Mouse (Mus musculus) spleen, adult 2 months (tissue): ENCODE results near the gene Spata31d1a. TPM values are rescaled to one million over a fixed set of nuclear protein-coding genes. Genes with fewer than 3 reads are reported as not detected.

Experiments used
- DNase-seq, 2 experiments: peaks; one replicate each; pipeline versions ENCODE4 v3.0.0 to v3.0.0-alpha.2; 2012 to 2021; ENCODE audit warnings: low spot score in 2 of 2, low read depth in 1 of 2
- H3K27ac ChIP-seq: fragments of 200-500 bp; 2 replicates; pipeline ENCODE4 v1.5.1; 2012; ENCODE audit warnings: low read length, inconsistent platforms; ENCODE audit not compliant: insufficient read depth
- H3K27me3 ChIP-seq: fragments of 200-500 bp; 2 replicates; pipeline ENCODE4 v1.6.1; 2012; ENCODE audit warnings: mild to moderate bottlenecking, moderate library complexity, low read length, inconsistent platforms; ENCODE audit not compliant: control insufficient read depth, insufficient read depth
- H3K36me3 ChIP-seq: fragments of 200-500 bp; 2 replicates; pipeline ENCODE4 v1.6.1; 2012; ENCODE audit warnings: mild to moderate bottlenecking, low read length, inconsistent platforms; ENCODE audit not compliant: control insufficient read depth, insufficient read depth
- H3K4me1 ChIP-seq: fragments of 200-500 bp; 2 replicates; pipeline ENCODE4 v1.6.1; 2011; ENCODE audit warnings: inconsistent platforms; ENCODE audit not compliant: control insufficient read depth, insufficient read depth, insufficient read length
- H3K4me3 ChIP-seq: fragments of 200-500 bp; 2 replicates; pipeline ENCODE4 v1.5.1; 2011; ENCODE audit warnings: mild to moderate bottlenecking, inconsistent platforms; ENCODE audit not compliant: insufficient read depth, insufficient read length; ENCODE audit errors: extremely low read depth
- CTCF ChIP-seq: fragments of 200-500 bp; IDR thresholded peaks from 2 replicates; pipeline ENCODE4 v1.5.1; 2011; ENCODE audit warnings: mild to moderate bottlenecking, inconsistent platforms; ENCODE audit not compliant: insufficient read depth, insufficient read length, insufficient replicate concordance; ENCODE audit errors: extremely low read depth
- POLR2A ChIP-seq: fragments of 200-500 bp; IDR thresholded peaks from 2 replicates; pipeline ENCODE4 v1.6.1; 2011; ENCODE audit warnings: low read depth, low read length, inconsistent platforms
- WGBS: fragments of 180-500 bp; shearing (Covaris S2); methylation state at CpG from one replicate; pipeline ENCODE4 v1.1.7; 2018; 5-methylcytosine and 5-hydroxymethylcytosine counted together
- polyA plus RNA-seq: library from polyadenylated mRNA; depleted of rRNA; stranded (reverse); fragments of >200 nt; gene quantifications from 2 replicates; pipeline ENCODE4 v1.2.3, GENCODE M21; 2012; rRNA removed

Gene Spata31d1a
- polyA plus RNA-seq, 1 experiment: not detected

DNA sequence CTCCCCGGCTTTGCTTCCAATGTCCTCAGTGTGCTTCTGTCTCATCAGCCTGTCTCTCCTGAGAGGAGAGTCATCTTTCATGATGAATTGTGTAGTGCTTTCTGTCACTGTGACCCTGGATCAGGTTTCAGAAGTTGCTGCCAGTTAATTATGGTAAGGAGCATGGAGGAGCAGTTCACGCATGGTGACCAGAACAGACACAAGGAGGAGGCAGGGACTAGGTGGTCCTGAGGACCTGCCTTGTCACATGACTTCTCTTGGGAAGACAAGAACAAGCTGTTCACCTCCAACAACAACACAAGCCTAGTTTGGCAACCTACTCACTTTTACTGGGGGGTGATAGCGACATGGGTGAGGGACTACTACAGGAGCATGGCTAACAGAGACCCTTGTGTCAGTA is 57.0 kb downstream of the Spata31d1a start:
- TF ChIP-seq CTCF (no peak), POLR2A (no peak)
- Histone ChIP-seq H3K27ac (no peak overlapping the region), H3K27me3 (no peaks in the 10 kb centered on the region), H3K4me1 (peaks cover 16% of the 10 kb centered on the region), H3K36me3 (peaks cover 2% of the 10 kb centered on the region; the same call in 1 of the 2 replicates), H3K4me3 (no peak overlapping the region)
- no peak for DNase-seq
- WGBS: 93% methylated on average over 3 of the region's 3 CpGs

- no peak for TF ChIP-seq CTCF
- TF ChIP-seq POLR2A: no peak
- WGBS: 91% methylated on average over 5 of the region's 5 CpGs
Measured at GRCm38 (mm10) chr13:59652651-59653050, 57.5 kb downstream of the Spata31d1a start.

More at GRCm38 (mm10) chr13:59652651-59653050, 57.5 kb downstream of the Spata31d1a start:
- Histone ChIP-seq H3K27ac (no peak overlapping the region), H3K4me3 (no peak overlapping the region), H3K27me3 (no peaks in the 10 kb centered on the region), H3K4me1 (peaks cover 16% of the 10 kb centered on the region), H3K36me3 (peaks cover 2% of the 10 kb centered on the region; the same call in 1 of the 2 replicates)
- DNase-seq: no peak

Other genes with a start within 250 kb of the Spata31d1a start
- 5.1 and 5.4 TPM in 2 replicates for gene Agtpbp1, start 125.1 kb downstream of the Spata31d1a start, polyA plus RNA-seq
- 11.7 and 16.2 TPM in 2 replicates for gene Naa35, start 125.1 kb downstream of the Spata31d1a start, polyA plus RNA-seq
- 6.1 and 6.6 TPM in 2 replicates for gene Golm1, start 34.5 kb downstream of the Spata31d1a start, polyA plus RNA-seq
- gene 4921517D22Rik, start 16.2 kb downstream of the Spata31d1a start, polyA plus RNA-seq: not detected in 2 replicates
- gene Spata31d1b, start 2.0 kb upstream of the Spata31d1a start, polyA plus RNA-seq: not detected in 2 replicates
- gene Spata31d1d, start 21.4 kb upstream of the Spata31d1a start, polyA plus RNA-seq: not detected in 2 replicates
- 0.06 TPM in 1 of 2 replicates, not detected in the other for gene 1700014D04Rik, start 36.4 kb upstream of the Spata31d1a start, polyA plus RNA-seq
- gene Isca1, start 59.5 kb upstream of the Spata31d1a start, polyA plus RNA-seq: 78.4 and 112 TPM in 2 replicates
- gene Gm49354, start 71.9 kb upstream of the Spata31d1a start, polyA plus RNA-seq: not detected in 2 replicates
- gene Tut7, start 112.8 kb upstream of the Spata31d1a start, polyA plus RNA-seq: 21.2 and 22.2 TPM in 2 replicates